Mouse (Mus musculus): ENCODE data around the gene Zfp629.

GRCm38 (mm10) chr7:127631416-127631815 lies 15.8 kb upstream of the Zfp629 start:
- no peak for TF ChIP-seq CTCF (IDR thresholded peaks at IDR 0.05; ENCODE audit: borderline replicate concordance, control insufficient read depth, extremely low read depth, insufficient read depth, low read length, poor library complexity)
- TF ChIP-seq POLR2A (IDR thresholded peaks at IDR 0.05; ENCODE audit: control insufficient read depth, extremely low read depth, insufficient read depth, low read length, poor library complexity): no peak
